Mouse (Mus musculus): ENCODE results near the gene Ccdc182. TPM values are rescaled to one million over a fixed set of nuclear protein-coding genes. Genes with fewer than 3 reads are reported as not detected.

Gene Ccdc182
- polyA plus RNA-seq, 1 experiment from 2014 or later, result not detected

DNA sequence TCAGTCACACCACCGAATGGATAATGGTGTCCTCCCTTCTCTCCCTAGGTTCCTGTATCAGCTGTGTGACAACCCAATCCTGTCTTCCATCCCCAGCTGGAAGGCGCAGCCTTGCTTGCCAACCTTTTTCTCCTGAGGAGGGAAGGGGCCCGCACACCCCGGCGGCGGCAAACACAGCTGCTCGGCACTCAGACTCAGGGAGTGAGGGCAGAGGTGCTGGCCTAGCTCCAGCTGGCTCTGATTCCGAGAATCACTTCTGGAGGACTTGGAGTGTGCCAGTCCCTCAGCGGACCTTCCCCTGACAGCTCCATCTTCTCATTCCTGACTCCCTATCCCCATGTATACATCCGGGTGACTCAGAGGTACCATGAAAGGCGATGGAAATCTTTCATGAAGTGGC lies 36.9 kb downstream of the Ccdc182 start:
- no peak overlapping the region for H3K4me2 ChIP-seq (ENCODE audit: low read depth, low read length)
- DNase-seq (no peak), ATAC-seq (no peak)
- H3K27ac ChIP-seq (ENCODE audit: low read depth), result no peak overlapping the region
- TF ChIP-seq CTCF (IDR thresholded peaks at IDR 0.05; ENCODE audit: low read depth) (no peak), EP300 (IDR thresholded peaks at IDR 0.05; ENCODE audit: low read depth) (no peak)
- H3K9ac ChIP-seq (replicated peaks), result no peak overlapping the region
- H3K4me3 ChIP-seq (ENCODE audit: low read depth, low read length), result no peak overlapping the region
- H3K9me3 ChIP-seq (ENCODE audit: low read length), result no peaks in the 10 kb centered on the region
- no peaks in the 10 kb centered on the region for H3K27me3 ChIP-seq (ENCODE audit: insufficient read depth, low read length)
- WGBS (ENCODE audit: insufficient replicate concordance), result 68% methylated on average over 11 of the region's 11 CpGs
- no peaks in the 10 kb centered on the region for H3K4me1 ChIP-seq (ENCODE audit: insufficient read depth)
- no peaks in the 10 kb centered on the region for H3K36me3 ChIP-seq (replicated peaks; ENCODE audit: insufficient read depth, low read length)

DNA sequence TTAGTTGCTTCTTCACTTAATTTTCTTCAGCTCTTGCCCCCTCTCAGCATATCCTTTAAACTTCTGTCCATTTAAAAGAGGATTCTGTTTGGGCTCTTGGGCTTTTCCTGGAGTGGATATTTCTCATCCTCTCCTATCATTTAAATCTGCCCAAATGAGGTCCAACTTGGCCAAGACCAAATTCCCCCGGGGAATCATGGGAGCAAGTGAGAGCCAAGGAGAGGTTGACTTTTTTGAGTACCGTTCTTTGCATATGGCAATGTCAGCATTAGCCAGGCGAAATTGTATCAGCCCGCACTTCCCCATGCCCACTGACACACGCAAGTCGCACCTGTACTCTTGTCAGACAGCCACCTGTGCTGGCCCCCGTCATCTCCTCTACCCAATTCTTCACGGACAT lies 37.9 kb downstream of the Ccdc182 start:
- DNase-seq (no peak), ATAC-seq (no peak)
- 84% methylated on average over 8 of the region's 8 CpGs for WGBS (ENCODE audit: insufficient replicate concordance)
- Histone ChIP-seq H3K9me3 (ENCODE audit: low read length) (no peaks in the 10 kb centered on the region), H3K9ac (replicated peaks) (no peak overlapping the region), H3K4me2 (ENCODE audit: low read depth, low read length) (no peak overlapping the region), H3K27ac (ENCODE audit: low read depth) (no peak overlapping the region), H3K27me3 (ENCODE audit: insufficient read depth, low read length) (no peaks in the 10 kb centered on the region), H3K4me1 (ENCODE audit: insufficient read depth) (no peaks in the 10 kb centered on the region), H3K4me3 (ENCODE audit: low read depth, low read length) (no peak overlapping the region), H3K36me3 (replicated peaks; ENCODE audit: insufficient read depth, low read length) (no peaks in the 10 kb centered on the region)
- TF ChIP-seq EP300 (IDR thresholded peaks at IDR 0.05; ENCODE audit: low read depth) (no peak), CTCF (IDR thresholded peaks at IDR 0.05; ENCODE audit: low read depth) (no peak)

DNA sequence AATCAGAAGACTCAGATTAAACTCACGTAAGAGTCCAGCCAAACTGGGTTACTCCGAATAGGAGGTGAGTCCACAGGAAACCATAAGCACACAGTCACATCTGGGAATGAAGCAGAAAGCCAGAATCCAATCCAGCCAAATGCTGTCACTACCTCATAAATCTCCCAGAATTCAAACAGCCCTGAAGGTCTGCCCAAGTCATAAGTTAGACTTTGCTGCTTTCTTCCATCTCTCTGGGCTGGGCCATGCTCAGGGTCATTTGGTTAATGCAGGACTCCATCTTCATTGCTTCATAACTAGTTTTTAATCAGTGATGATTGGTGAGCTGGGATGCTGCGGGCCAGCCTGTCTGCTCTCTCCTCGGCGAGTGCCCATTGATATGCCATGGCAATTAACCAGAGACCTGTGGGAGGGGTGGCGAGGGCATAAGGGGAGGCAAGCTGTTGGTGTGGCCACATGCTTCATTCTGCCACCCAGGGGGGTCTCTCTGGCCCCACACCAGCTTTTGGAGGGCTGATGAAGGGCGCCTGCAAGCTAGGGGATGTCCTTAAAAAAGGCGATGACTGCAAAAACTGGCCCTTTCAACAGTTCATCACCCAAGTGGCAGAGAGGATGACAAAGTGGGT lies 38.6 kb downstream of the Ccdc182 start:
- no peak for ATAC-seq
- Histone ChIP-seq H3K4me1 (ENCODE audit: insufficient read depth) (no peaks in the 10 kb centered on the region), H3K27me3 (ENCODE audit: insufficient read depth, low read length) (no peaks in the 10 kb centered on the region), H3K36me3 (replicated peaks; ENCODE audit: insufficient read depth, low read length) (no peaks in the 10 kb centered on the region), H3K27ac (ENCODE audit: low read depth) (no peak overlapping the region), H3K4me2 (ENCODE audit: low read depth, low read length) (no peak overlapping the region), H3K9me3 (ENCODE audit: low read length) (no peaks in the 10 kb centered on the region), H3K9ac (replicated peaks) (no peak overlapping the region), H3K4me3 (ENCODE audit: low read depth, low read length) (no peak overlapping the region)
- TF ChIP-seq CTCF (IDR thresholded peaks at IDR 0.05; ENCODE audit: low read depth) (no peak), EP300 (IDR thresholded peaks at IDR 0.05; ENCODE audit: low read depth) (no peak)
- 68% methylated on average over 8 of the region's 8 CpGs for WGBS (ENCODE audit: insufficient replicate concordance)
- no peak for DNase-seq

DNA sequence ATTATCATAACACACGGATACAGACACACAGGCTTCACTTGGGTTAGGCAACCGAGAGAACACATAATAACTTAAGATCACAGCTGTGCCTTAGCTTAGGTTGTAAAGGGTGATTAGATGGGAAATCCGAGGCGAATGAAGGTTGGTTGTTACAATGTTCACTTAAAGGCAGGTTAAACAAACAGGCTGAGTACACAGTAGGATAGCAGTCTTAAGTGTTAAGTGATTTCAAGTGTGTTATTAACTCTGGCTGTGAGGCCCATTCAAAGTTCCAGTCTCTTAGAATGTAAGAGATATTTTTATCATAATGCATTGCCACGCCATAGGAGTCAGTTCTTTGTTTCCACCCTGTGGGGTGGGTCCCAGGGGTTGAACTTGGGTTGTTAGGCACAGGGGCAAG lies 41.0 kb downstream of the Ccdc182 start:
- no peak overlapping the region for H3K4me2 ChIP-seq (ENCODE audit: low read depth, low read length)
- H3K4me3 ChIP-seq (ENCODE audit: low read depth, low read length), result no peak overlapping the region
- H3K4me1 ChIP-seq (ENCODE audit: insufficient read depth), result no peaks in the 10 kb centered on the region
- no peaks in the 10 kb centered on the region for H3K27me3 ChIP-seq (ENCODE audit: insufficient read depth, low read length)
- no peak overlapping the region for H3K27ac ChIP-seq (ENCODE audit: low read depth)
- no peak overlapping the region for H3K9ac ChIP-seq (replicated peaks)
- no peak for ATAC-seq
- WGBS (ENCODE audit: insufficient replicate concordance), result 60% methylated on average over 5 of the region's 5 CpGs
- TF ChIP-seq CTCF (IDR thresholded peaks at IDR 0.05; ENCODE audit: low read depth) (no peak), EP300 (IDR thresholded peaks at IDR 0.05; ENCODE audit: low read depth) (no peak)
- H3K9me3 ChIP-seq (ENCODE audit: low read length), result no peaks in the 10 kb centered on the region
- H3K36me3 ChIP-seq (replicated peaks; ENCODE audit: insufficient read depth, low read length), result 0 out of 2 replicates have a peak, but pooled peaks cover 2% of the 10 kb centered on the region
- DNase-seq, result no peak

DNA sequence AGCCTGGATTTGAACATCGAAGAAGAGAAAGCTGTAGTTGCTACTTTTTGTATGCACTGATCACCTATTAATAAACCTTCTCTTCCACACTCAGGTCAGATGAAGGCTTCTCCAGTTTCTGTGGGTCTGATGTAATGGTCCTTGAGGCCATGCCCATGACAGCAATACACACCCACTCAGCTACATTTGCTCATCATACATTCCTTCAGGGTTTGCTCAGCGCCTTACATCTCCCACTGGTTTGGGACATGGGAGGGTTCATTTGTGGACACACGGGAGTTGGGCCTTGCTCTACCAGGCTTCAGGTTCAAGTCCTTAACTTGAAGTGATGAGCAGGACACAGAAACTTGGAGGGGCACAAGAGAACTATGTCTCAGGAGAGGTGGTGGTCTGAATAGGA lies 44.1 kb downstream of the Ccdc182 start:
- Histone ChIP-seq H3K4me2 (ENCODE audit: low read depth, low read length) (no peak overlapping the region), H3K4me1 (ENCODE audit: insufficient read depth) (no peaks in the 10 kb centered on the region), H3K36me3 (replicated peaks; ENCODE audit: insufficient read depth, low read length) (peaks cover 2% of the 10 kb centered on the region; the same call in 1 of the 2 replicates), H3K27ac (ENCODE audit: low read depth) (no peak overlapping the region), H3K9ac (replicated peaks) (no peak overlapping the region), H3K4me3 (ENCODE audit: low read depth, low read length) (no peak overlapping the region), H3K27me3 (ENCODE audit: insufficient read depth, low read length) (no peaks in the 10 kb centered on the region), H3K9me3 (ENCODE audit: low read length) (no peaks in the 10 kb centered on the region)
- no peak for TF ChIP-seq CTCF (IDR thresholded peaks at IDR 0.05; ENCODE audit: low read depth)
- no peak for TF ChIP-seq EP300 (IDR thresholded peaks at IDR 0.05; ENCODE audit: low read depth)
- ATAC-seq, result no peak
- DNase-seq, result no peak
- whole genome bisulfite sequencing (ENCODE audit: insufficient replicate concordance), result 86% methylated on average over 3 of the region's 3 CpGs

Other genes starting within 250 kb of the Ccdc182 start
- 54.8 and 58.6 TPM in 2 replicates for gene Srsf1, start 246.7 kb upstream of the Ccdc182 start, polyA plus RNA-seq (2015; fragmentation: Nextera tagmentation; extraction: Ambion mirVana)
- gene Vezf1, start 225.8 kb upstream of the Ccdc182 start, polyA plus RNA-seq (2015; fragmentation: Nextera tagmentation; extraction: Ambion mirVana), result 6.3 TPM in 2 replicates
- 1.2 and 1.6 TPM in 2 replicates for gene Cuedc1, start 196.0 kb upstream of the Ccdc182 start, polyA plus RNA-seq (2015; fragmentation: Nextera tagmentation; extraction: Ambion mirVana)
- 28.7 and 29.3 TPM in 2 replicates for gene Mrps23, start 89.7 kb upstream of the Ccdc182 start, polyA plus RNA-seq (2015; fragmentation: Nextera tagmentation; extraction: Ambion mirVana)